Mouse (Mus musculus): ENCODE measurements around the gene Hoxa10. TPM values are rescaled to one million over a fixed set of nuclear protein-coding genes. Genes with fewer than 3 reads are reported as not detected.
A peak's percentile ranks its signal among the peaks of the same experiment; 100 is the strongest.

The Hoxa10 gene
- polyA plus RNA-seq, 1 experiment = 18.2 TPM

DNA sequence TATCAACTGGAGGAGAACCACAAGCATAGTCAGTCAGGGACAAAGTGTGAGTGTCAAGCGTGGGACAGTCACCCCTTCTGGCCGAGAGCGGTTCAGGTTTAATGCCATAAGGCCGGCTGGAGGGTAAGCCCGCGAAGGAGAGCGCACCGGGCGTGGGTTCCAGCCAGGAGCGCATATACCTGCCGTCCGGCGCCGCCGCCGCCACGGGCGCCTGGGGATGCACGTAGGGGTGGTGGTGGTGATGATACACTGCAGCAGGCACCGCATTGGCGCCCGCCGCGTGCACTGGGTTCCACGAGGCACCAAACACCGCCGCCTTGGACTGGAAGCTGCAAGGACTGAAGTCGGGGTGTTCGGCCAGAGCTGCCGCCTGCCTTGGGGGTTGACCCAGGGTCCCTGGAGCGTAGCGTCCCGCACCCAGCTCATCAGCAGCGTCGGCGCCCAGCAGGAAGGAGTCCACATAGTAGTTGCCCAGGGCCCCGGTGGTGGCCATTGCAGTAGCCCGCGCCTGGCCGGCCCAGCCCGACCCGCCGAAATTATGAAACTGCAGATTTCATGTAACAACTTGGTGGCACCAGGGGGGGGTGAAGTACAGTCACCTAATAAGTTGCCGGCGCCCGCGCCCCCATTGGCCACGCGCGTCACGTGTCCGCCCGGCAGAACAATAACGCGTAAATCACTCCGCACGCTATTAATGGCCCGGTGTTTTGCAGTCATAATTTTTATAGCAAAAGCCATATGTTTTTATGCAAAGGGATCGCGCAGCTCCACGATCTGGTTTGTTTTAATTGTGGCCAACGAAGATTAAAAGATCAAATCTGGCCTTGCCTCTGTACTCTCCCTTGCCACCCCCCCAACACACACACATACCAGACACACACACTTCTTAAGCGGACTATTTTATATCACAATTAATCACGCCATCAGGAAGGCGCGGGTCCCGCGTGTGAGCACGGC lies 14.8 kb downstream of the Hoxa10 start:
- Histone ChIP-seq H3K27ac (ENCODE audit: insufficient read depth, low read length) (peak overlapping the region; percentile 66), H3K4me3 (ENCODE audit: insufficient read depth, low read length) (peak overlapping the region; percentile 74), H3K4me1 (ENCODE audit: control insufficient read depth, insufficient read depth, low read length) (no peaks in the 10 kb centered on the region)
- TF ChIP-seq POLR2A (IDR thresholded peaks at IDR 0.05; ENCODE audit: low read depth, low read length) (peak; percentile 43), CTCF (IDR thresholded peaks at IDR 0.05; ENCODE audit: borderline replicate concordance, insufficient read depth, low read length) (no peak)

DNA sequence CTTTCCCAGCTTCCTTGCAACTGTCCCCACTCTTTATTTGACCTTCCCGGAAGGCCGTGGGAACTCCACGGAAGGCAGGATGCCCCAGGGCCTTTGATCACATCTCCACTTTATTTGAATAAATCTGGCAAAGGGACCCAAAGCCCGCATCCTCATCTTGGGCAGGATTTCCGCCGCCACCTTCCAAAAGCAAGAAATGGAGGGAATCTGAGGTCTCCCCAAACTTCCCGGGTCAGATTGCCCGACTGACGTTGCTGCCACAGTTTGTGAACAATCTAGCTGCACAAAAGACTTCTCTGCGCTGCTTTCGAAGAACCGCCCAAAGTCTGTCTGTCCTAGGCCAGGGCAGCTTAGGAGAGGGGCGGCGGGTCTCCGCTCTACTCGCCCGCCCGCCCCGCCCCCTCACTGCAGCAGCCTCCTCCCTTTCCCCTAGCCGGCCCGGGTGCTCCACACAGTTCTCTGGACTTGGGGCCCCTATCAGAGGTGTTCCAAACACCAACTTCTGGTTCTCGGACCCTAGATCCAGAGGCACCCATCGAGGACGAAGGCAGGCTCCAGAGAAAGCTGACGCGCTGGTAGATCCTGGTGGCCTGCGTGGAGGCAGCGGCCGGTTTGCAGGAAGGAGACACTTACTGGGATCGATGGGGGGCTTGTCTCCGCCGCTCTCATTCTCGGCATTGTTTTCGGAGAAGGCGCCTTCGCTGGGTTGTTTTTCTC lies 15.6 kb downstream of the Hoxa10 start:
- no peaks in the 10 kb centered on the region for H3K4me1 ChIP-seq (ENCODE audit: control insufficient read depth, insufficient read depth, low read length)
- H3K27ac ChIP-seq (ENCODE audit: insufficient read depth, low read length) = 0 out of 2 replicates have a peak overlapping the region, but pooled peaks have one; percentile 66
- H3K4me3 ChIP-seq (ENCODE audit: insufficient read depth, low read length) = peak overlapping the region; percentile 74
- no peak for TF ChIP-seq POLR2A (IDR thresholded peaks at IDR 0.05; ENCODE audit: low read depth, low read length)
- no peak for TF ChIP-seq CTCF (IDR thresholded peaks at IDR 0.05; ENCODE audit: borderline replicate concordance, insufficient read depth, low read length)

GRCm38 (mm10) chr6:52223939-52224760 lies 16.5 kb downstream of the Hoxa10 start:
- Histone ChIP-seq H3K4me3 (ENCODE audit: insufficient read depth, low read length) (peak overlapping the region; percentile 74), H3K27ac (ENCODE audit: insufficient read depth, low read length) (peak overlapping the region; percentile 32; the same call in 1 of the 2 replicates), H3K4me1 (ENCODE audit: control insufficient read depth, insufficient read depth, low read length) (no peaks in the 10 kb centered on the region)
- TF ChIP-seq POLR2A (IDR thresholded peaks at IDR 0.05; ENCODE audit: low read depth, low read length) = no peak

DNA sequence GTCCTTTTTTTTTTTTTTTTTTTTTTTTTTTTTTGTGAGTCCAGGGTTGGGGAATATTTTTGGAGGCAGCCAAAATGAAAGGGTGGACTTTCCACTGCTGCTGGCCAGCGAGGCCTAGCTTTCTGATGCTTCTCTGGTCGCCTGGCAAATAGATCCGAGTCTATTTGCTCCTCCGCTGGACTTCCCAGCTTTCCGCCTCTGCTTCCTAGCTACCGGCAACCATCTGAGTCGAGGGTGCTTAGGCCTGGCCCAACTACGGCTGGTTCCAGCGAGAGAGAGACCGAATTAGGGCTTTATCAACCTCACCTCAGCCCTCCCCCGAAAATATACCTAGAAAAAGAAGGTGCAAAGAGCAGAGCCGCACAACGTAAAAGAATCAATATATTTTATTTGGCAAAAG lies 17.9 kb downstream of the Hoxa10 start:
- H3K4me3 ChIP-seq (ENCODE audit: insufficient read depth, low read length) = peak overlapping the region; percentile 46
- H3K27ac ChIP-seq (ENCODE audit: insufficient read depth, low read length) = peak overlapping the region; percentile 78
- TF ChIP-seq CTCF (IDR thresholded peaks at IDR 0.05; ENCODE audit: borderline replicate concordance, insufficient read depth, low read length) (no peak), POLR2A (IDR thresholded peaks at IDR 0.05; ENCODE audit: low read depth, low read length) (0 out of 2 replicates have a peak, but pooled peaks have one; percentile 18)
- H3K4me1 ChIP-seq (ENCODE audit: control insufficient read depth, insufficient read depth, low read length) = no peaks in the 10 kb centered on the region

GRCm38 (mm10) chr6:52221993-52222685 lies 18.5 kb downstream of the Hoxa10 start:
- Histone ChIP-seq H3K4me3 (ENCODE audit: insufficient read depth, low read length) (peak overlapping the region; percentile 46), H3K27ac (ENCODE audit: insufficient read depth, low read length) (peak overlapping the region; percentile 78), H3K4me1 (ENCODE audit: control insufficient read depth, insufficient read depth, low read length) (no peaks in the 10 kb centered on the region)
- TF ChIP-seq POLR2A (IDR thresholded peaks at IDR 0.05; ENCODE audit: low read depth, low read length) (peak; percentile 5; the same call in 1 of the 2 replicates), CTCF (IDR thresholded peaks at IDR 0.05; ENCODE audit: borderline replicate concordance, insufficient read depth, low read length) (no peak)

- H3K4me3 ChIP-seq (ENCODE audit: insufficient read depth, low read length) = peak within 1 kb of the TSS; percentile 49
- H3K27ac ChIP-seq (ENCODE audit: insufficient read depth, low read length) = peak within 1 kb of the TSS; percentile 78
- TF ChIP-seq CTCF (IDR thresholded peaks at IDR 0.05; ENCODE audit: borderline replicate concordance, insufficient read depth, low read length) (peak; percentile 70), POLR2A (IDR thresholded peaks at IDR 0.05; ENCODE audit: low read depth, low read length) (peak; percentile 28; the same call in 1 of the 2 replicates)
- no peaks in the 10 kb centered on the region for H3K4me1 ChIP-seq (ENCODE audit: control insufficient read depth, insufficient read depth, low read length)
Observed at GRCm38 (mm10) chr6:52221337-52221992, 19.2 kb downstream of the Hoxa10 start, which contains the start of gene Hoxa7. TSS of gene Hoxa7 (minus strand) at chr6:52221854.

- Histone ChIP-seq H3K27ac (ENCODE audit: insufficient read depth, low read length) (peak overlapping the region; percentile 69), H3K4me3 (ENCODE audit: insufficient read depth, low read length) (peak overlapping the region; percentile 49), H3K4me1 (ENCODE audit: control insufficient read depth, insufficient read depth, low read length) (no peaks in the 10 kb centered on the region)
- TF ChIP-seq CTCF (IDR thresholded peaks at IDR 0.05; ENCODE audit: borderline replicate concordance, insufficient read depth, low read length) (no peak), POLR2A (IDR thresholded peaks at IDR 0.05; ENCODE audit: low read depth, low read length) (no peak)
Observed at GRCm38 (mm10) chr6:52220865-52221310, 19.8 kb downstream of the Hoxa10 start.

All from embryonic fibroblast, embryonic 13.5 days (primary cell).